Mouse (Mus musculus) limb, embryonic 11.5 days (tissue): ENCODE results near the gene Wfdc1. TPM values are rescaled to one million over a fixed set of nuclear protein-coding genes. Genes with fewer than 3 reads are reported as not detected.

Experiments used
- ATAC-seq: fragments of 200-750 bp; cut with Nextera tagmentation; 2 replicates; pipeline ENCODE4 v1.8.0; 2017; ENCODE audit warnings: low read depth; ENCODE audit not compliant: insufficient number of reproducible peaks, low FRiP score, low TSS enrichment
- DNase-seq: peaks from one replicate; pipeline ENCODE4 v3.0.0-alpha.2; 2015; ENCODE audit warnings: low spot score
- H3K27ac ChIP-seq: fragments of 300-500 bp; sonication (generic); replicated peaks from 2 replicates; pipeline ENCODE4 v1.5.1; 2014; ENCODE audit warnings: low read depth, mild to moderate bottlenecking, low read length
- H3K27me3 ChIP-seq: fragments of 300-500 bp; sonication (generic); 2 replicates; pipeline ENCODE4 v1.6.1; 2014; ENCODE audit warnings: mild to moderate bottlenecking, low read length, mixed read lengths; ENCODE audit not compliant: control insufficient read depth, insufficient read depth
- H3K36me3 ChIP-seq: fragments of 300-500 bp; sonication (generic); 2 replicates; pipeline ENCODE4 v1.6.1; 2014; ENCODE audit warnings: mild to moderate bottlenecking, low read length, moderate library complexity, mixed read lengths; ENCODE audit not compliant: control insufficient read depth, insufficient read depth
- H3K4me1 ChIP-seq: fragments of 300-500 bp; sonication (generic); 2 replicates; pipeline ENCODE4 v1.6.1; 2014; ENCODE audit warnings: low read length, mixed read lengths; ENCODE audit not compliant: control insufficient read depth, insufficient read depth
- H3K4me2 ChIP-seq: fragments of 300-500 bp; sonication (generic); 2 replicates; pipeline ENCODE4 v1.6.1; 2014; ENCODE audit warnings: low read depth, mild to moderate bottlenecking, moderate library complexity; ENCODE audit not compliant: severe bottlenecking
- H3K4me3 ChIP-seq: fragments of 300-500 bp; sonication (generic); 2 replicates; pipeline ENCODE4 v1.5.1; 2014; ENCODE audit warnings: low read depth, low read length
- H3K9ac ChIP-seq: fragments of 300-500 bp; sonication (generic); 2 replicates; pipeline ENCODE4 v1.6.1; 2014; ENCODE audit warnings: mild to moderate bottlenecking, low read length
- H3K9me3 ChIP-seq: fragments of 300-500 bp; sonication (generic); 2 replicates; pipeline ENCODE4 v1.6.1; 2016; ENCODE audit warnings: low read length; ENCODE audit not compliant: control insufficient read depth
- WGBS: fragments of 180-500 bp; shearing (Covaris S2); extraction: QIAGEN DNeasy Blood & Tissue Kit; methylation state at CpG from one replicate; pipeline ENCODE4 v1.1.7; 2014; 5-methylcytosine and 5-hydroxymethylcytosine counted together
- polyA plus RNA-seq: library from polyadenylated mRNA; unstranded; fragments of >200 nt; fragmentation: Nextera tagmentation; extraction: Ambion mirVana; gene quantifications from 2 replicates; pipeline ENCODE4 v1.2.1, GENCODE M21; 2014

The Wfdc1 gene
- polyA plus RNA-seq, 1 experiment from 2014 or later = not detected

DNA sequence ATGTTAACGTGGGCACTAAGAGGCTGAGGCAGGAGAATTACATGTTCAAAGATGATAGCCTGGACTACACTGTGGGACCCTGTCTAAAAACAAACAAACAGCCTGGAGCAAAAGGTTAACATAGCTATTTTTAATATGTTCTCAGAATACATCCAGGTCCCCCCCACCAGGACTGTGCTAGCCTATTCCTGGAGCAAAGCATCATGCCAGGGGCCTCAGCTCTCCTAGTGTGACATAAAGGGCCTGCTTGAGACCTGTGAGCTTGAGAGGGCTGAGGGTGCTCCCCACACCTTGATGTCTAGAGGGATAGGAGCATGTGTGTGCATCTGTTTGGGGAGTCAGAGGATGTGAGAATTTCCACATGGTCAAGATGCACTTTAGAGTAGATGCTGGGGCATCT, 42.4 kb upstream of the Wfdc1 start:
- ATAC-seq (no peak), DNase-seq (no peak)
- Histone ChIP-seq H3K4me2 (no peak overlapping the region), H3K27me3 (no peaks in the 10 kb centered on the region), H3K9ac (no peak overlapping the region), H3K4me3 (no peak overlapping the region), H3K4me1 (peaks cover 8% of the 10 kb centered on the region; the same call in 1 of the 2 replicates), H3K36me3 (no peaks in the 10 kb centered on the region), H3K9me3 (no peaks in the 10 kb centered on the region), H3K27ac (no peak overlapping the region)
- 88% methylated on average over 1 of the region's 1 CpGs for WGBS

DNA sequence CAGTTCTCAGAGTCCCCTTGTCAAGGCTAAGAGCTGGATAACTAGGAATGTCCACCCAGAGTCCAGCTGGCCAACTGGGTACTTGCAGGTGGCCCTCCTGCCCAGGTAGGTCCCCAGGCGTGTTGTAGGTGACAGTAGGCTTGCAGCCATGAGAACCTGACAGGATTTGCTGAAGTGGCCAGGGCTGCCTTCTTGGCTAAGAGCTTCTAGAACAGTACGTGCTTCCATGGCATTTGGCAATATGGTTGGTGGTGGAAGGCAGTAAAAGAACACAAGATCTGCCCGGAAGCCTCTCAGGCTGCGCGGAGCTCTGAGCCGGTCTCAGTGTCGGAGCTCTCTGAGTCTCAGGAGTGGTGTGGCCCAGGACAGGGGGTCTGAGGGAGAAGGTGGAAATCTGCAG, 41.2 kb upstream of the Wfdc1 start:
- ATAC-seq = no peak
- H3K9ac ChIP-seq = no peak overlapping the region
- H3K36me3 ChIP-seq = no peaks in the 10 kb centered on the region
- peaks cover 8% of the 10 kb centered on the region; the same call in 1 of the 2 replicates for H3K4me1 ChIP-seq
- no peak for DNase-seq
- H3K27ac ChIP-seq = no peak overlapping the region
- 90% methylated on average over 7 of the region's 7 CpGs for WGBS
- H3K4me2 ChIP-seq = no peak overlapping the region
- H3K27me3 ChIP-seq = no peaks in the 10 kb centered on the region
- no peak overlapping the region for H3K4me3 ChIP-seq
- H3K9me3 ChIP-seq = no peaks in the 10 kb centered on the region

DNA sequence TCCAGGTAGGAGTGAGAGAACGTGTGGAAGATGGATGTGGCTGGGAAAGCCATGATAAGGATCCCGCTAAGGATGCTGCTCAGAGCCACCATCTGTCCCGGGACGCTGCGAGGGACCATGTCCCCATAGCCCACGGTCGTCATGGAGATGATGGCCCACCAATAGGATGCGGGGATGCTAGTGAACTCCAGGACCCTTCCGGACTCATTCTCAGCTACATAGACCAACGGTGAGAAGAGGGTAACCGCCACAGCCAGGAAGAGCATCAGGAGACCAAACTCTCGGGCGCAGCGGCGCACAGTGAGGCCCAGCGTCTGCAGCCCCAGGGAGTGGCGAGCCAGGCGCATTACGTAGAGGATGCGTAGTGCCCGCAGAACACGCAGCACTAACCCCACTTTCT, 40.4 kb upstream of the Wfdc1 start:
- WGBS = 81% methylated on average over 22 of the region's 22 CpGs
- ATAC-seq = no peak
- H3K4me1 ChIP-seq = peaks cover 9% of the 10 kb centered on the region

DNA sequence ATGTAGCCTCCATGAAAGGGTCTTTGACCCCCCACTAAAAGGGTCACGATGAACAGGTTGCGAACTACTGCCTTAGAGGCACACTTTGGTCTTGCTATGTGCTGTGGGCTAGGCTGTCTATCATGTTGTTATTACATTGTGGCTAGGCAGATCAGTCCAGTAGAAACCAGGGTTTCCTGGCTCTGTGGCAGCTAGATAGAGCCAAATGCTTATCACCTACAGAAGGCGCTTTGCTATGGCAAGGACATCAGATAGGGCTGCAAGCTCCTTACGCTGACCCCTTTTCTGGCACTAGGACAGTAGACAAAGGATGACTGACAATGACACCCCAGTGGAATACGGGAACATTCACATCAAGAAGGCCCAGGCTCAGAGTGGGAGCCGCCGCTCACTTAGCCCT, 39.0 kb upstream of the Wfdc1 start:
- Histone ChIP-seq H3K27ac (no peak overlapping the region), H3K36me3 (no peaks in the 10 kb centered on the region), H3K27me3 (no peaks in the 10 kb centered on the region), H3K4me1 (peaks cover 10% of the 10 kb centered on the region), H3K9me3 (no peaks in the 10 kb centered on the region), H3K4me2 (no peak overlapping the region), H3K9ac (no peak overlapping the region), H3K4me3 (no peak overlapping the region)
- ATAC-seq = no peak
- WGBS = 94% methylated on average over 7 of the region's 7 CpGs
- no peak for DNase-seq

More for the DNA sequence above, 40.4 kb upstream of the Wfdc1 start:
- Histone ChIP-seq H3K36me3 (no peaks in the 10 kb centered on the region), H3K27me3 (no peaks in the 10 kb centered on the region), H3K4me2 (no peak overlapping the region), H3K4me3 (no peak overlapping the region), H3K27ac (no peak overlapping the region), H3K9me3 (no peaks in the 10 kb centered on the region), H3K9ac (no peak overlapping the region)
- no peak for DNase-seq

DNA sequence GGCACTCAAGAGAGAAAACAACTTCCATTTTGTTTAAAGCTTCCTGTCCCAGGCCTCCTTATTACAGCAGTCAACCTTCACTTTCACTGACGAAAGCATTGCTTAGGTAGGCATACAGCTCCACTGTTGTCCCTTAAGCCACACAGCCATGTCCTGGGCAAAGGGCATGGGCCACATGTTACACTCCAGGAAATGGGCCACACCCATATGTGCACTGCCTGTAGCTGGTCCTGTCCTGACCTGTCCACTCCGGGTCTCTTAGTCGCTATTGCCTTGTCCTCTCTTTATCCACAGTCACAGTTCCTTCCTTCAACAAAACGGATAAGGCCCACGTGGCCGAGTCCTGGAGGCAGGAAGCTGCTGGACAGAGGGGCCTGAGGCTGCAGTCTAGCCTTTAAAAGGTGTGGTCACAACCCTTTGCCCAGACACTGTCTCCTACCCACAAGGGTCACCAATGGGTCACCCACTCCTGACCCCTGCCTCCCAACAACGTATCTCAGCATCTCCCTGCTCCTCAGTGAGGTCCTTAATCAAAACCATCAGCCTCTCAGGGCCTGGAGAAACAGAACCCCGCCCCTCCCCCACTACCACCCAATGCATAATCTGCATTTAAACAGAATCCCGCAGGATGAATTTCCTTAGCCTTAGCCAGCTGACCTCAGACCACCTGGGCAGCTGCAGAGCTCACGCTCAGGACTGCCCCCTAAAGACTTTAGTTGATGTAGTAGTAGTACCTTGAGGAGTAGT, 38.4 kb upstream of the Wfdc1 start:
- H3K4me2 ChIP-seq = no peak overlapping the region
- H3K9ac ChIP-seq = no peak overlapping the region
- H3K4me3 ChIP-seq = no peak overlapping the region
- H3K36me3 ChIP-seq = no peaks in the 10 kb centered on the region
- 8% methylated on average over 10 of the region's 10 CpGs for WGBS
- ATAC-seq (no peak), DNase-seq (peak; percentile 49)
- no peak overlapping the region for H3K27ac ChIP-seq
- no peaks in the 10 kb centered on the region for H3K27me3 ChIP-seq
- H3K9me3 ChIP-seq = no peaks in the 10 kb centered on the region
- H3K4me1 ChIP-seq = peaks cover 10% of the 10 kb centered on the region

DNA sequence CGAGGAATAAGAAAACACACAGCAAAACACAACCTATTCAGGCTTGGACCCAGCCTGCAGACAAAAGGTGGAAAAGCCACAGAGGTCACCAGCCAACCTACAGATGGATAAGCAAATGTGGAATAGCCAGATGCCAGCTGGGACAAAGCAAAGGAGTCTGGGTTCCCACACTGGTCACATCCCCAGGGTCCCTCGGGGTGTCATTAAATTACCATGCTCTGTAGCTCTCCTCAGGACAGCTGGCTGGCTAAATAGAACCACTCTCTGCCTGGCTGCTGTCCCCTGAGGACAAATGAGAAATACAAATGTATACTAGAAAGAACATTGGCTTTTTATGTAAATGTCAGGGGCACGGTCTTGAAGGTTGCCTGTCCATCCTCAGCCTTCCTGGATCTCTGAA, 35.3 kb upstream of the Wfdc1 start:
- Histone ChIP-seq H3K9ac (no peak overlapping the region), H3K36me3 (no peaks in the 10 kb centered on the region), H3K27me3 (peaks cover 7% of the 10 kb centered on the region), H3K4me3 (no peak overlapping the region), H3K27ac (no peak overlapping the region), H3K4me2 (no peak overlapping the region), H3K4me1 (peaks cover 13% of the 10 kb centered on the region), H3K9me3 (no peaks in the 10 kb centered on the region)
- no peak for ATAC-seq
- no peak for DNase-seq
- 37% methylated on average over 3 of the region's 3 CpGs for WGBS

DNA sequence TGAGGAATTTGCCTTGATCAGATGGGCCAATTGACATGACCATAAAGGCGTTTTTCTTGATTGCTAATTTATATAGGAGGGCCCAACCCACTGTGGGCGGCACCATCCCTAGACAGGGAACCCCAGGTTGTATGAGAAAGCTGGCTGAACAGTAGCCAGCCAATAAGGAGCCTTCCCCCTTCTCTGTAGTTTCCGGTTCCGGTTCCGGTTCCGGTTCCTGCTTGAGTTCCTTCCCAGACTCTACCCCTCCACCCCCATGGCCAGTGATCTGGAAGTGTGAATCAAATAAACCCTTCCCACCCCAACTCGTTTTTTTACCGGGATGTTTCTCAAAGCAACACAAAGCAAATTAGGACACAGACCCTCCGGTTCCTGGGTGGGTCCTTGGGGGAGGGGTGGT, 33.9 kb upstream of the Wfdc1 start:
- peaks cover 13% of the 10 kb centered on the region for H3K4me1 ChIP-seq

DNA sequence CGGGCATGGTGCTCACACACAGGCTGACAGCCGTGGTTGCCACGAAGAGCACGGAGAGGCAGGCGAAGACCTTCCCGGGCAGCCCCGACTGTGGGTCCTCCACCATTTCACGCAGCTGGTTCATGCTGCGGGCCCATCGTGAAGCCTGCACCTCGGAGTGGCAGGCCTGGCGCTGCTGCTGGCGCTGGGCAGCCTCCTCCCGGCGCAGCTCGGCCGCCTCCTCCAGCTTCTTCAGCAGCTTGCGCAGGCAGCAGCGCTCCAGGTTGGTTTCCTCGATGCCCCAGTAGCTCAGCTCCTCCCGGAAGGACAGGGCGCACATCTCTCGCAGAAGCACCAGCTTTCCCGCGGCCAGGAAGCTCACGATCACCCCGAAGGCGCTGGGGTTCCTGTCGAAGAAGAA, 33.3 kb upstream of the Wfdc1 start:
- Histone ChIP-seq H3K27ac (no peak overlapping the region), H3K9me3 (no peaks in the 10 kb centered on the region), H3K36me3 (no peaks in the 10 kb centered on the region), H3K4me3 (no peak overlapping the region), H3K9ac (no peak overlapping the region), H3K4me2 (no peak overlapping the region), H3K4me1 (peaks cover 10% of the 10 kb centered on the region), H3K27me3 (peaks cover 7% of the 10 kb centered on the region)
- no peak for ATAC-seq
- DNase-seq = no peak
- 45% methylated on average over 29 of the region's 29 CpGs for WGBS

More for the DNA sequence above, 33.9 kb upstream of the Wfdc1 start:
- Histone ChIP-seq H3K9ac (no peak overlapping the region), H3K27ac (no peak overlapping the region), H3K36me3 (no peaks in the 10 kb centered on the region), H3K27me3 (peaks cover 7% of the 10 kb centered on the region), H3K4me3 (no peak overlapping the region), H3K4me2 (no peak overlapping the region), H3K9me3 (no peaks in the 10 kb centered on the region)
- no peak for DNase-seq
- WGBS = 81% methylated on average over 9 of the region's 9 CpGs
- ATAC-seq = no peak
